Mouse (Mus musculus): ENCODE measurements at regions not wholly inside any gene's neighbourhood (a gene's known extent, or its start where the extent isn't known, plus 50 kb on each side); places are given as distances from the start of the nearest gene placed in this dataset.

DNA sequence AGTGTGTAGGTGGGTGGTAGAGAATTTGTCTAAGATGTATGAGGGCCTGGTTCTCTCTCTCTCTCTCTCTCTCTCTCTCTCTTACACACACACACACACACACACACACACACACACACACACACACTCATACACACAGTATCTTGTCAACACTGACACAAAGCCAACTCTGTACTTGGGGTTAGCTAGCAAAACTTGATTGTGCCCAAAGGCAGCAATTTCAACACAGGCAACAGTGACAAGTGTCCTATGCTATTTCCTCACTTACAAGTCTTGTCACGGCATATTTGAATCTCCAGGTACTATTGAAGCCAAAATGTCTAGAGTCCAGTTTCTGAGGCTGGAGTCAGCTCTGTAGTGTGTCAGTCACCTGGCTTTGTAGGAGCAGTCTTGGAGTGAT is 150.1 kb upstream of the Gm5148 start:
- TF ChIP-seq CTCF (IDR thresholded peaks at IDR 0.05; ENCODE audit: insufficient read depth, low read length) (no peak), POLR2A (IDR thresholded peaks at IDR 0.05; ENCODE audit: borderline replicate concordance, extremely low read depth, low read depth, low read length) (no peak)

All from lung, adult 2 months (tissue).